Mouse (Mus musculus): ENCODE measurements around the gene Spata9.

DNA sequence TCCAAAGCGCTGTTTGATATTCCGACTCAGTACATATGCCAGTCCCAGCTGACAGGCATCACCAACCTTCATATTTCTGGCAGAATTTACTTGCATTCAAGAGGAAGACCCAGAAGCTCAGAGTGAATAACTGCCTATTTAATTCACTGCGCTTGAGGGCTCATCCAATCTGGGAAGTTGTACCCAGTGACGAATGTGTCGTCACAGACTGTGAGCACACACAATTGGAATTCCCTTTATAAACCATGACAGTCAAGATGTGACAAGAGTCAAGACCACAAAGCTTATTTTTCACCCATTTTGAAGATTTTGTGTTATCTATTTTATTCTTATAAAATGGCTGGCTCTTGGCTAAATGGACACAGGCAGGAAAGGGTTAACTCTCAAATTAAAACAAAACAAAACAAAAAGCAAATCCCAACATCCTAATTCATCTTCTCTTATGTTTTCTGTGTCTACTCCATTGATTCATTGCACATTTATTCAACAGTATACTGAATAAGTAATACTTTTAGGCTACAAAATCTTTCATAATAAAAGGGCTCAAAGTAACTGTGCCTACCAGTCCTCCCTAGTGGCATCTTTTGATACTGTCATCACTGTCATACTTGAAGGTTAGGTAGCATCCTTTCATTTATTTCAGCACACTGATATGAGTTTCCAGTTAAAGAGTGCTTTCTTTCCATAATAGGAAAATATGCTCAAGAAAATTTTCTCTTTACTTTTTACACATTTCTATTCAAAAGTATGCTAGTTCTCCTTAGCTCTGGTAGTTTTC, 25.2 kb upstream of the Spata9 start:
- TF ChIP-seq CTCF (IDR thresholded peaks at IDR 0.05; ENCODE audit: extremely low read depth, insufficient read length, insufficient replicate concordance, low read depth, low read length) (no peak), POLR2A (IDR thresholded peaks at IDR 0.05; ENCODE audit: low read depth, low read length) (no peak)

All from small intestine, adult 2 months (tissue).